Mouse (Mus musculus): ENCODE data around the gene Eif4e2. TPM values are rescaled to one million over a fixed set of nuclear protein-coding genes. Genes with fewer than 3 reads are reported as not detected.

The Eif4e2 gene
- total RNA-seq, 2 experiments from 2014 or later: 55.5 to 63.1 TPM

GRCm38 (mm10) chr1:87198119-87199065, 15.3 kb upstream of the Eif4e2 start:
- no peak for DNase-seq (ENCODE audit: low spot score in 2 of 2)
- intact Hi-C loops (cut with DNase I): no loop called here

- intact Hi-C loops (cut with DNase I): no loop called here
- DNase-seq (ENCODE audit: low spot score in 2 of 2): no peak
Observed at GRCm38 (mm10) chr1:87200811-87201210, 12.9 kb upstream of the Eif4e2 start.

- intact Hi-C loops (cut with DNase I): no loop called here
- no peak for DNase-seq (ENCODE audit: low spot score in 2 of 2)
Observed at GRCm38 (mm10) chr1:87201848-87202247, 11.9 kb upstream of the Eif4e2 start.

- no peak for DNase-seq (ENCODE audit: low spot score in 2 of 2)
- intact Hi-C loops (cut with DNase I): no loop called here
Observed at GRCm38 (mm10) chr1:87203779-87204178, 9.9 kb upstream of the Eif4e2 start.

- intact Hi-C loops (cut with DNase I): no loop called here
- DNase-seq (ENCODE audit: low spot score in 2 of 2): no peak
Observed at GRCm38 (mm10) chr1:87204465-87204864, 9.2 kb upstream of the Eif4e2 start, which contains the start of gene Chrng. Chrng (plus strand) TSS chr1:87204657.

GRCm38 (mm10) chr1:87205038-87205437, 8.7 kb upstream of the Eif4e2 start:
- DNase-seq (ENCODE audit: low spot score in 2 of 2): no peak
- intact Hi-C loops (cut with DNase I): no loop called here

GRCm38 (mm10) chr1:87205502-87205901, 8.2 kb upstream of the Eif4e2 start:
- intact Hi-C loops (cut with DNase I): no loop called here
- DNase-seq (ENCODE audit: low spot score in 2 of 2): no peak

- DNase-seq (ENCODE audit: low spot score in 2 of 2): no peak
- intact Hi-C loops (cut with DNase I): no loop called here
Observed at GRCm38 (mm10) chr1:87206339-87206738, 7.4 kb upstream of the Eif4e2 start.

- no peak for DNase-seq (ENCODE audit: low spot score in 2 of 2)
- intact Hi-C loops (cut with DNase I): no loop called here
Observed at GRCm38 (mm10) chr1:87211431-87211830, 2.3 kb upstream of the Eif4e2 start.

- intact Hi-C loops (cut with DNase I): no loop called here
- no peak for DNase-seq (ENCODE audit: low spot score in 2 of 2)
Observed at GRCm38 (mm10) chr1:87214748-87215147, 1.0 kb downstream of the Eif4e2 start.

- no peak for DNase-seq (ENCODE audit: low spot score in 2 of 2)
- intact Hi-C loops (cut with DNase I): no loop called here
Observed at GRCm38 (mm10) chr1:87217938-87218337, 4.2 kb downstream of the Eif4e2 start.

GRCm38 (mm10) chr1:87225739-87226138, 12.0 kb downstream of the Eif4e2 start:
- intact Hi-C loops (cut with DNase I): no loop called here
- DNase-seq (ENCODE audit: low spot score in 2 of 2): no peak

GRCm38 (mm10) chr1:87226409-87227159, 12.9 kb downstream of the Eif4e2 start:
- no peak for DNase-seq (ENCODE audit: low spot score in 2 of 2)
- intact Hi-C loops (cut with DNase I): no loop called here

GRCm38 (mm10) chr1:87227160-87227550, 13.4 kb downstream of the Eif4e2 start:
- intact Hi-C loops (cut with DNase I): no loop called here
- DNase-seq (ENCODE audit: low spot score in 2 of 2): no peak

- intact Hi-C loops (cut with DNase I): no loop called here
- DNase-seq (ENCODE audit: low spot score in 2 of 2): no peak
Observed at GRCm38 (mm10) chr1:87230606-87231005, 16.9 kb downstream of the Eif4e2 start.

GRCm38 (mm10) chr1:87232197-87232596, 18.5 kb downstream of the Eif4e2 start:
- intact Hi-C loops (cut with DNase I): no loop called here
- DNase-seq (ENCODE audit: low spot score in 2 of 2): no peak

GRCm38 (mm10) chr1:87239056-87239455, 25.3 kb downstream of the Eif4e2 start:
- no peak for DNase-seq (ENCODE audit: low spot score in 2 of 2)
- intact Hi-C loops (cut with DNase I): no loop called here

- intact Hi-C loops (cut with DNase I): no loop called here
- DNase-seq (ENCODE audit: low spot score in 2 of 2): no peak
Observed at GRCm38 (mm10) chr1:87243021-87243420, 29.3 kb downstream of the Eif4e2 start.

GRCm38 (mm10) chr1:87245430-87245829, 31.7 kb downstream of the Eif4e2 start:
- DNase-seq (ENCODE audit: low spot score in 2 of 2): no peak
- intact Hi-C loops (cut with DNase I): loop anchor here (5.0 kb wide), 1 partner anchor 47 kb away; no protein-coding TSS in a partner anchor

Data from left cerebral cortex, postnatal 36 days (tissue).